Mouse (Mus musculus): ENCODE results near the gene Abhd17b.
"Not testable (repeated sequence)": the region's sequence is repeated elsewhere in the genome, so short reads cannot be mapped to it uniquely, and the experiment has no call there.

Abhd17b gene

DNA sequence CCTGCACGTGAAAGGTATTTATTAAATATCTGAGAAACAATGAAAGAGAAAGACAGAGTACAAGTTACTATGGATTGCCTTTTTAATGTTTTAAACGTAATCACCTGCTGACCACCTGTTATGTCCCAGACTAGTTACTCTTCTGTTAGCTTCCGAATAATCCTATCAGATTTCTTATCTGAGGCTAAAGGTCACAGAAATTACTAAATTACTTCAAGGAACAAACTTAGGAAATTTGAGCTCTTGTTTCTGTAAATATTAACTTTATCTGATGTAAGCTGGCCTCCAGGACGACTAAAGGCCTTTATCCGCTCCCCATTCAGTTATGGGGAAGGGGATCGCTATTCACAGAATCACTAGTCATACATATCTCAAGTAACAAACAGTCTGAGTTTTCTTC lies 1.3 kb upstream of the Abhd17b start:
- no peak for DNase-seq (ENCODE audit: extremely low read depth, insufficient read length, low spot score)

DNA sequence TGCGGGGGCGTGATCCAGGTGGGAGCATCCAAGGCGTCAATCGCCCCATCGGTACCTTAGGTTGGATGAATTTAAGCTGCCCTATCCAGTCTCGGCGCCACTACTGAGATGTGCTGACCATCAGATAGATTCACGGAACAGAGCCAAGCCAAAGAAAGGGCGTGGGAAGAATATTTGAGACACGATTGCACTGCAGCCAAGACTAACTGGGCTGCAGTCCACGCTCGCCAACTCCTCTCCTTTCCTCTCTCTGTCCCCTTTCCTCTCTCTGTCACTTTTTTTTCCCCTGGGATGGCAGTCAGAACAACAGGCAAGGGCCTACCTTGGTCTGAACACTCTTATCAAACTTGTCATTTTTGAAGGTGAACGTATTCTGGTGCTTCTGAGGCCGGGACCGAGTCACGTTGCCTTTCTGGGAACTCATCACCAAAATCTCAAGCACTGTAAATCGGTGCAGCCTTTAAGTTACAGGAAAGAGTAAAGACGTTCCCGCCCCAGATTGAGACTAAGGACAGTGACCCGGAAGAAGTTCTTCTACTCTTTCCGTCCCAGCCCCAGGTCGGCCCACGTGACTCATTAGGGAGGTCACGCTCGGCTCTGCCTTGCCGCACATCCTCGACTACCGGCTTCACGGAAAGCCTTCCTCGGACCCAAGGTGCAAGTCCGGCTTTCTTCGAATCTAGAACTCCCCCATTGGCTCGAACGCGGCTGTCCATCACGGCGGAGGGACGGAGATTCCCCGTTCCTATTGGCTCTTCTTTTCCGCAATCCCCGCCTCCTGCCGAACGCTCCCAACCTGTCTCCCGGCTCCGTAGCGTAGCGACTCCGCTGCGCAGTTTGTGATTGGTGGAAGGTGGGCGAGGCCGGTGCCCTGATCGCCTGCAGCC lies 457 bp upstream of the Abhd17b start, which contains the start of gene 1110059E24Rik:
Gene 1110059E24Rik (minus strand): TSS at position 692 of the 887 bp plus-strand sequence.
- DNase-seq (ENCODE audit: extremely low read depth, insufficient read length, low spot score) = peak; percentile 98

DNA sequence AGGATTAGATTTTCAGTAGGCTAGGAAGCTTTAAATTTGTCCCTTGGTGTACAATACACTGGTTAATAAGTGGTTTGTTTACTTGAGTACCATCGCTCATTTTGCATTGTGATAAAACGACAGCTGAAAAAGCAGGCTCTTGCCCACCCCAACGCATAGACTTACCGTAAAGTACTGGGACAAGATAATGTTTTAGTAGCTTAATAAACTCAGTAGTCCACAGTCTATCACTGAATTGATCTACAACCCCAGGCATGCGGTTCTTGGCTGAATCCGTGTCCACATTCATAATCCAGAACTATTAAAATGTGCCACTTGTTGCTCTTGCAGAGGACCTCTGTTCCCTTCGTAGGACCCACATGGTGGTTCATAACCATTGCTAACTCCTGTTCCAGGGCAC lies 1.8 kb downstream of the Abhd17b start:
- DNase-seq (ENCODE audit: extremely low read depth, insufficient read length, low spot score) = no peak

DNA sequence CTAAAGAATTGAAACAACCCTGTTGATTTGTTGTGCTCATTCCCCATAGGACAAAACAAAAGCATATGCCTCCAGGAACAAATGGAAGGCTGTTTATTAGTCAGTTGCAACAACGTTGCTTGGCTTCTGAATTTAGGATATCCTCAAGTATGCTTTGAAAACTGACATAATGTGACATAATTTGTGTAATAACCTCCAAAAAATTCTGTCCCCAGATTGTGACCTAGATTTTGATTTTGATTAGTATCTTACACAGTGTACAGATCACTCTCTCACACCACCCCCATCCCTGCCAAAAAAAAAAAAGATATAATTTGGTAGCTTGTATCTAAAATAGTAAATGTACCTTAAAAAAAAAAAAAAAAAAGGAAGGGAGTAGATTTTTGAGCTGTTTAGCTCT lies 7.7 kb downstream of the Abhd17b start:
- no peak for DNase-seq (ENCODE audit: extremely low read depth, insufficient read length, low spot score)

DNA sequence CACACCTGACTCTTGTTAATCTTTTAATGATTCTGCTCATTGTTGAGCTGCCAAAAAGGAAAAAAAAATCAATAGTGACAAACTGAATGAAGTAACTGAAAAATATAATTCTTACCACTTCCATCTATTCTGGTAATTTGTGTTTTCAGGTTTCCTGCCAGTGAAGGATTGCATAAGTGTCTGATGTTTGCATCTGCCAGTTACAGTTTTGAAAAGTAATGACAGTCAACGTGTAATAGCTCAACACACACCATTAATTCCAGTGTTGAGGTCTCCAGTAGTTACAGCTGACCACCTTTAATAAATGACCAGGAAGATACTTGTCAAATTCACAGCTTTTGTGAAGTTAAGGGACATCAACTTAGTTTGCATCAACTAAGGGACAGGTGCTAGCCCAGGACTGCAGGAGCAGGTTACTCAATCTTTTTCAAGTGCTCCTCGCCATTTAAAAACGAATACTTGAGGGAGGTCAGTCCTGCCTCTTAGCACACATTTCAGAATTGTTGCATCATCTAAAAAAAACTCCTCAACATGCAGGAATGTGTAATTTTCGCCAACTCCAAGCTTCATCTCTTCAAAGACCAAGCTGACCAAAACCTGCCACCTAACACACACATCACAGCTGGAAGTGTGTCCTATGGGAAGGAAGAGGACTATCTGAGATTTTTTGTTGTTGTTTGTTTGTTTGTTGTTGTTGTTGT lies 10.9 kb downstream of the Abhd17b start:
- peak; percentile 31 for DNase-seq (ENCODE audit: extremely low read depth, insufficient read length, low spot score)

DNA sequence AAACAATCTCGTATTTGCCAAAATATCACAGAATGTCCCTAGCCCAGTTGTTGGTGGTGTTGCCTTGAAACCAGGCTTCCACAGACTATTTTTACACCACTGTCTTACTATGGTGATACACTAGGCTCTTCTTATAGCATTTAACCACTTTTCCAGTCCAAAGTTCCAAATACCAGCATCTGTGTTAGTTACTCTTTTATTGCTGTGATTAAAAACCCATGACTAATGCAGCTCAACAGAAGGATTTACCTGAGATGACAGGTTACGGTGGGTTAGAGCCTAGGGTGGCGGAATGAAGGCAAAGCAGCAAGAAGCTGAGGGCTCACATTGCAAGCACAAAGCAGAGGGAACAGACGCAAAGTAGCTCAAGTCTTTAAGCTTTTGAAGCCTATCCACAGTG lies 16.7 kb downstream of the Abhd17b start:
- no peak for DNase-seq (ENCODE audit: extremely low read depth, insufficient read length, low spot score)

DNA sequence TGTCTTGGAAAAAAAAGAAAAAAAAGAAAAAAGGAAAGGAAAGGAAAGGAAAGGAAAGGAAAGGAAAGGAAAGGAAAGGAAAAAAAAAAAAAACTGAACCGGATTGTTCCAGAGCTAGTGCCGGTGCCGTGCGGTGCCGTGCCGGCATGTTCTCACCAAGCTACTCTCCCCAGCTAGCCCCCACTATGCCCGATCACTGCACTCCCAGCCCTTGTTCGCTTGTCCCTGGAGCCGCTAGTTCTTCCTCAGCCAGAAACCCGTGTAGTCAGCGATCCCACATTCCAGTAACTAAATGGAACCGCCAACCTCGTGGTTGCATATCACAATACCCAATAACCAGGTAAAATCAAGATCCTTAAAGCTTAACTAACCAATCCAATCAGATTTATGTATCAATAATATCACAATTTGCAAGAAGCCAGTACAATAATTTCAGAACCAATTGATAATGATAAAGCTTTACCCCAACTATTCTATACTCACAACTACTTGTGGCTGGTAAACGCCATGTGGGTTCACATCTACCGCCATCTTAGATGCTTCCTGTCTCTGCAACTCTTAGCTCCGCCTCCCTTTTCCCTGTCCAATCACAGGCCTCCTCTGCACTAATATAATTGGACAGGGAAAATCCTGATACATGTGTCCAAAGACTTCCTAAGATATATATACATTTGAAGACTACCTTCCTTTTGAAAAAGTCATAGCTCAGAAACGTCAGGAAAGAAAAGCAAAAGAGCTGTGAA lies 21.5 kb downstream of the Abhd17b start:
- no peak for DNase-seq (ENCODE audit: extremely low read depth, insufficient read length, low spot score)

DNA sequence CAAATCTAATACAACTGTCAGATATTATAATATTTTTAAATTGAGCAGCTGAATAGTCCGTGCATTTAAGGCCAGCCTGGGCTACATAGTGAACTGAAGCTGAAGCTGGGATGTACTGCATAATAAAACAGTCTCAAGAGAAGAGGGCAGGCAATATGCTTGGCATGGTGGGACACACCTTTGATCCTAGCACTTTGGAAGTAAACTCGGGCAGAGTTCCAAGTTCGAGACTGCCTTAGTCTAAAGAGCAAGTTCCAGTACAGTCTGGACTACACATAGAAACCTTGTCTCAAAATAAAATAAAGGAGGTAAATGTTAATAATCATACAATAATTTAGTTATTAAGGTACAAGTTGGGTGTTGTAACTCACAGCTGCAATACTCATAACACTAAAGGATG lies 27.1 kb downstream of the Abhd17b start:
- no peak for DNase-seq (ENCODE audit: extremely low read depth, insufficient read length, low spot score)

DNA sequence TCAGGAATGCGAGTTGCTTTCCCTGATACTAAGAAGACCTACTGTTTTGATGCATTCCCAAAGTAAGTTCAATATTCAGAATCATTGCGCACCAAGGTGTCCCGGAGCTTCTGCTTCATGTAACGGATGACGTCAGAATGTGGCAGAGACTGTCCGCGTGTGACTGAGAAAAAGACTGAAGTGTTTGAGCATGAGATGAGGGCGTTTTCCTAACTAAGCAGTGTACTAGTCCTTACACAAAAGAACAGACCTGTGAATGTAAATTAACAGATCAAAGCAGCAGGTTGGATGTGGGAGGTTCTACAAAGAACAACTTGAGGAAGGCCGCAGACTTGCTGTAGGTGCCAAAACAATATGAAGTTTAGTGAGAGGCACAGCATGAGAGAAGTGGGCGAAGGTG lies 28.0 kb downstream of the Abhd17b start:
- DNase-seq (ENCODE audit: extremely low read depth, insufficient read length, low spot score) = no peak

DNA sequence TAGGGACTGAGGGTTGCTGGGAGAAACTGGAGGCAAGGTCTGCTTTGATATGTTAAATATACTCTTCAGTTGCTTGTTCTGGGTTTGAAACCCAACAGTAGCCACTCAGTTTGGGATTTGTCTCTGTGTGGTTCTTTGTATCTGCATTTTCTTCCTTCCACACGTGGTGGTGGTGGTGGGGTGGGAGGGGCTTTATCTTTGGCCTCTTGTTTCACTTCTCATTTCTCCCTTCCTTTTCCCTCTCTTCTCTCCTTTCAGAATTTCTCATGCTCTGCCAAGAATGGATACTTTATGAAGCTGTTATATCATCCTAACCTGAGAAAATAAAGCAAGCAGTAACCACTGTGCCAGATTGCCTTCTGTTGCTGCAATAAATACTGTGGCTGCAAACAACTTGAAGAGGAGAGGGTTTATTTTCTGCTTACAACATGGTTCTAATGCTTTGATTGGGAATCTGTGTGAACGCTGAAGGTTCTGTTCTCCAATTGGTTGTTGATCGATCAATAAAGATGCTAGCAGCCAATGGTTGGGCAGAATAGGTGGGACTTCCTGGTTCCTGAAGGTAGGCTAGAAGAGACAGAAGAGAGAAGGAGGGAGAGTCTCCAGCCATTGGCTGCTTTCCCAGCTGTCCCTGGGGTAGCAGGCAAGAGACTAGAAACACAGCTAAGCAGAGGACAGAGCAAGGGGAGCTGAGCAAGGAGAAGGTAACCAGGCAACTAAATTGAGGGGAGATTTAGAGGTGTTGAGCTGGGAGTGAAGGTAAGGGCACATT lies 60.5 kb downstream of the Abhd17b start:
- DNase-seq (ENCODE audit: extremely low read depth, insufficient read length, low spot score) = peak; percentile 59

DNA sequence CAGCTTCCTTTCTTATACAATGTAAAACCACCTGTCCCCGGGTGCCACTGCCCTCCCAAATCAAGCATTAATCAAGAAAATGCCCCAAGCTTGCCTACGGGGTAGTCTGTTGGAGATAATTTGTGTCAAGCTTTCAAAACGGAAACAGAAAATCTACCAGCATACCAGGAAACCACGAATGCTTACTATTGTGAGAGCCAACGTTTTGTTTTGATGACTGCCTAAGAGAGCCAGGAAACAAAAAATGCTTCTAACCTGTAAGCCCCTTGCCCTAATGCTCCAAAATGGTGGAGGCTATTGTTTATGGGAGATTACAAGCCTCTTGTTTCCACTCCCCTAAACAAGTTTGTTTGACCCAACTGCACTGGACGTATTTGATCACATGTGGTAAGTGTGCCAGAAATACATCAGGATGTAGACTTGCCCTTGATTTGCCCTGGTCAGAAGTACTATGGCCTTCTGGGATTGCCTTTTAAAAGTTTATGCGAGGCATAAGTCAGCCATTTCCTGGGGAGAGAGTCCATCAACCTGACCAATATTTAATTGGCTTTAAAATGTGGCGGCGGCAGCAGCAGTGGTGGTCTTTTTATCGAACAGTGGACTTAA lies 61.4 kb downstream of the Abhd17b start:
- DNase-seq (ENCODE audit: extremely low read depth, insufficient read length, low spot score) = no peak

DNA sequence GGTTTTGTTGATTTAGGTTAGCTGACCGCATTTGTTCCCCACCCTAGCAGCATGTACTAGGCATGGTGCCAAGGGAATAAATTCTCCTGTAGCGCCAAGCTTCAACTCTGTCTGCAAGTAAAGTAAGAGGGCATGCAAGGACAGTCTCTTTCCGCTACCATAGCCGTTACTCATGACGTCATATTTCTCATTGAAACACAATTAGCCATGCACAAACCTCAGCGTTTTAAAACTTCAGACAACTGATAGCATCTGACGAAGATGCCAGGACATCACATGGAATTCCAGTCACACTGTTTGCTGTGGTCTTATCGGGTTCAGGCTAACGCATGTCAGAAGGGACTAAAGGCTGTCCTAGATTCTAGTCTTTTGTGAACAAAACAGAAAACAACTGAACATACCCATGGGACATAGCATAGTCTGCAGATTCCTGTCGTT lies 62.0 kb downstream of the Abhd17b start:
- DNase-seq (ENCODE audit: extremely low read depth, insufficient read length, low spot score) = no peak

DNA sequence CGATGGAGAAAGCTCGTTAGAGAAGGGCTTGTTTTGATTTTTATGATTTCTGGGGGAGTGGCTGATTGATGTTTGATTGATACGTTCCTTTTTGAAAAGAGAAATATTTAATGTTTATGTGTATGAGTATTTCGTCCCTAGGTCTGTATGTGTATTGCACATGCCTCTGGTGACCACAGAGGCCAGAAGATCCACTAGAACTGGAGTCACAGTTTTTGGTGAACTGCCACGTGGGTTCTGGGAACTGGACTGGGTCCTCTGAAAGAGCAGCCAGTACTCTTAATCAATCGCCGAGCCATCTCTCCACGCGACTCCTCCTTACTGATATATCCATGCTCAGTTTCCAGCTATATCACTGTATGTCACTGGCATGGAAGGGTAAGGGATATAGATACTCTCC lies 62.5 kb downstream of the Abhd17b start:
- DNase-seq (ENCODE audit: extremely low read depth, insufficient read length, low spot score) = no peak

DNA sequence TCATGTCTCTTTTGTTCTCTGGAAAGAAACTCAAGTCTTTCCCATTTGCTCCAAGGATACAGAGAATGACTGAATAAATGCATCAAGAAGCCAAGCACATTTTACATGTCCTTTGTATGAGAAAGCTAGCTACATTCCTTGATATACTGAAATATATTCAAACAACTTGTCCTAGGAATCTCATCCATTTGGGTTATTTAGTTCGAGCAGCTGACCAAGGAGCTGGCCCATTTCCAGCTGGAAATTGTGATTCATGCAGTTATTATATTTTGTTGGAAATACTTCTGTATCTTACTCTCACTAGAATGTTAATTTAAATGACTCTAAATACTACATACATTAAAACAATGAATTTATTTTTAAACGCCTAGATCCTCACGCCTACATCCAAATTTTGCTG lies 63.5 kb downstream of the Abhd17b start:
- no peak for DNase-seq (ENCODE audit: extremely low read depth, insufficient read length, low spot score)

DNA sequence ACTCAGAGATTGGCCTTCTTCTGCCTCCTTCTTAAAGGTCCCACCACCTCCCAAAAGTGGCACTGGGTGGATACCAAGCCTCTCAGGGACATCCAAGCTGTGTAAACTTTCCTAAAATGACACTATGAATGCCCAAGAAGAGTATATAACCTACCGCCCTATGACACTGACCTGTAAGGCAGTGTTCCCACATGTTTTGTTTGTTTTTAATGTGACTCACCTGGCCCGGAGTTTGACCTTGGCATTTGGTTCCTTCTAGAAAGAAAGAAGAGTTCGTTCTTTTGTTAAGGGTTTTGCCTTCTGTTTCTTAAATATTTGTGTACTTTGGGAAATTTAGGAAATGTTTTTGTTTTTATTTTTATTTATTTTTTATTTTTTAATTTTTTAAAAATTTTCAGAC lies 66.2 kb downstream of the Abhd17b start:
- no peak for DNase-seq (ENCODE audit: extremely low read depth, insufficient read length, low spot score)

DNA sequence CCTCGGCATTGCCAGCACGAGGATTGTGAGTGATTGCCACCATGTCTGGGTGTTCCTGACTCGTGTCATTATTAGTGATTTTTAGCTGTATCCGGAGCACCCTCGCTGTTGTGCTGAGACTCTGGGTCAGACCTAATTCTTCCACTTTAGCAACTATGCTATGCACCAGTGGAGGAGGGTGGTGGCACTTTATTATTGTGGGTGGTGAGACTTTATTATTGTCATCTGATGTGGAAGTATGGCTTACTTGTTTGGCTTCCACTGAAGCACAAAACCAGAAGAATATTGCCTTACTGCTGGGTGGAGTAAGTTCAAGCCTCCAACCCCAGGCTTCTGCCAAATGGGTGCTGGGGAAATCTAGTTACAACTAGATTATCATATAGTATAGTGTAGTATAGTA lies 68.0 kb downstream of the Abhd17b start:
- no peak for DNase-seq (ENCODE audit: extremely low read depth, insufficient read length, low spot score)

DNA sequence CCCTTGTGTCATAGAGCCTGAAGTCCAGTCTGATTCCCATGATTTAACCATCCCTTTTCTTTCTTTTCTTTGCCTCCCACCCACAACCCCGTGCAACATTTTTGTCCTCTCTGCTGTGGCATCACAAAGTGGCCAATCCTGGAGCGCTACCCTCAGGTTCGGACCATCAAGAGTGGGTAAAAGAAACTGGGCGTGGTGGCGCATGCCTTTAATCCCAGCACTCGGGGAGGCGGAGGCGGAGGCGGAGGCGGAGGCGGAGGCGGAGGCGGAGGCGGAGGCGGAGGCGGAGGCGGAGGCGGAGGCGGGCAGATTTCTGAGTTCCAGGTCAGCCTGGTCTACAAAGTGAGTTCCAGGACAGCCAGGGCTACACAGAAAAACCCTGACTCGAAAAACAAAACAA lies 70.3 kb downstream of the Abhd17b start:
- not testable (repeated sequence) for DNase-seq (ENCODE audit: extremely low read depth, insufficient read length, low spot score)

DNA sequence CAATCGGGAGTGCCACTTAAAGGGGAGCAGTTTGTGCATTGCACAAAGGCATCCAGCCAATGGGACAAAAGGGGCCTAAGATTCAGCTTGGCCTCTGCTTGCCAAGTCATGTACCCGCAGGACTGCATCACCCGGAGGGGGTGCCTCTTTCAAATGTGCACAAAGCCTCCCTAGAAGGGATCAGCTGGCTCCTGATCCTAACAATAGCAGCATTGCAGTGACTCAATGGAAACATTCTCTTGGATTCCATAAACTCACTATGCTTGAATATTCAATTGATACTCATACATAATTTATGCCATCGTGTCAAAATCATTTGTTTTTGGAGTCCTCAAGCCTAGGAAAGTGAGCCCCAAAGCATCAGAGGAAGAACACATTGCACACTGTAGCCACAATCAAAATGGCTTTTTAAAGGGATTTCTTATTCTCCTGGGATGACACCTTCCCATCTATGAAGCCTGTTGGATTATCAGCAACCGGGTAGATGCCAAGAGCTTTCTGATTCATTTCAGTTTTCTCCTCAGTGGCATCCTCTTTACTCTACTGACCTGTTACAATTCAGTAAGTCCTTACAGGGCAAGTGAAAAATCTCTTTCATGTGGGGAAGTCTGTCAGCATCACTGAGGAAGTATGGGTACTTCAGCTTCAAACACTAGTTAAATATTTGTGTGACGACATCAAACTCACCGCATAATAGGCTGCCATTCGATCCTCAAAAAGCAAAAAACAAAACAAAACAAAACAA lies 71.1 kb downstream of the Abhd17b start:
- no peak for DNase-seq (ENCODE audit: extremely low read depth, insufficient read length, low spot score)

DNA sequence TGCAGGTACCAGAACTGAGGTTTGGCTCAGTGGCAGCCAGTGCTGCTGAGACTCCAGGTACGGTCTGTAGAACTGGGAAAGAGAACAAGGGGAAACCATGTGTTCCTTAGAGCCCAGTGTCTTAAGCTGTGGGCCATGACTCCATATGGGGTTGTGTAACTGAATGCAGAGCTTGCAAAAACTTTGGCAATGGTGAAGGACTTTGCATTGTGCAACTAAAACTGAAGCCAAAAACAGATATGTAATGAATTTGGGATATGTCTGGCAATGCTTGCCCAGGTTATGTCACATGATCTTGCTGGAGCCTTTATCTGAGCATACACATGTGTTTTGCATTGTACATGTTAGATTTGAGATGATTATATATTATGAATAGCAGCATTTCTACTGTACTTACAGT lies 72.2 kb downstream of the Abhd17b start:
- DNase-seq (ENCODE audit: extremely low read depth, insufficient read length, low spot score) = no peak

Measured in 3134 (cell line).